ENCODE assay signal across 17 mouse cellular contexts in the genomic region with DNA sequence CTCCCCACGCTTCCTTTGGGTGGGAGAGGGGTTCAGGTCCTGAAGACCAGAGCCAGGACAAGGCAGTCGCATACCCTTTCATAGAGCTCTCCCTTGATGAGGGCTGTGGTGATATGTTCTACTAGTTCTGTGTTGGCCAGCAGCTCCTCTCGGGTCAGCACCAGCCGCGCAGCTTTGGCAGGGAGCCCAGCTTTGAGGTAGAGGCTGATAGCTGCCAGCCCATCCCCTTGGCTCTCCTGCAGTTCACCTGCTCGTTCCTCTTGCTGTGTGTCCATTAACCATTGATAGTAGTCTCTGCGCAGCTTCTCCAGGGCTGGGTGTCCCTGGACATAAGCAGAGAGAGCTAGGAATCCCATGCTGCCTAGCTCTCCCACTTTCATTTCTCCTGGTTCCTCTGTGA. TPM values are rescaled to one million over a fixed set of nuclear protein-coding genes. Genes with fewer than 3 reads are reported as not detected.
"Had no signal": no experiment of that assay in that cellular context is flagged by ENCODE, and none has a peak within 500 bp of the region (broad histone marks: within the 10 kb centered on the region; RNA-seq: fewer than 3 reads in every experiment).

No protein-coding gene starts in this region.

- H3K9ac ChIP-seq: limb, embryonic 13.5 days; liver, embryonic 14.5 days; neural tube, embryonic 15.5 days had no signal

- H3K27me3 ChIP-seq: limb, embryonic 13.5 days; neural tube, embryonic 15.5 days had no signal

- DNase-seq: kidney, postnatal 14 days; left cerebral cortex, postnatal 4 days; lung, adult 18-20 months; midbrain, embryonic 14.5 days; right cerebral cortex, adult 18-20 months; right cerebral cortex, postnatal 25 days; thymus, postnatal 4 days had no signal

- H3K27ac ChIP-seq: limb, embryonic 13.5 days; liver, embryonic 14.5 days; midbrain, embryonic 10.5 days; neural tube, embryonic 15.5 days had no signal

- H3K9me3 ChIP-seq: limb, embryonic 13.5 days; midbrain, embryonic 10.5 days; neural tube, embryonic 15.5 days had no signal

- H3K4me1 ChIP-seq: limb, embryonic 13.5 days; neural tube, embryonic 15.5 days had no signal

- H3K4me3 ChIP-seq: limb, embryonic 13.5 days; midbrain, embryonic 10.5 days; myocyte; neural tube, embryonic 15.5 days had no signal

RNA-seq across cellular contexts. Expression of gene Gm9970, which starts 25.1 kb away (rescaled TPM):
- total RNA-seq: layer of hippocampus, postnatal 14 days; left cerebral cortex, adult 18-20 months; left cerebral cortex, postnatal 10 days; left cerebral cortex, postnatal 4 days; liver, adult 2 months had no signal
- polyA plus RNA-seq: large intestine, adult 2 months; liver, adult 2 months; myocyte had no signal
